Mouse (Mus musculus): ENCODE results near the gene Maats1. TPM values are rescaled to one million over a fixed set of nuclear protein-coding genes. Genes with fewer than 3 reads are reported as not detected.

The Maats1 gene
- polyA plus RNA-seq (2014; fragmentation: Nextera tagmentation; extraction: Ambion mirVana), result 0.15 TPM in 1 of 2 replicates, not detected in the other

GRCm38 (mm10) chr16:38341396-38342324 lies at the start of gene Maats1:
Maats1 (minus strand) TSS chr16:38342143.
- no peaks in the 10 kb centered on the region for H3K36me3 ChIP-seq (ENCODE audit: control insufficient read depth, insufficient read depth, low read length)
- H3K27ac ChIP-seq (replicated peaks in 1 of 2; ENCODE audit: control insufficient read depth in 1 of 2, insufficient read depth in 1 of 2, low read depth in 2 of 2, low read length in 2 of 2), result no peak within 1 kb of the TSS
- H3K9ac ChIP-seq (ENCODE audit: low read length), result peak within 1 kb of the TSS; percentile 59
- H3K4me1 ChIP-seq (ENCODE audit: control insufficient read depth in 2 of 2, insufficient read depth in 2 of 2, low read length in 2 of 2), result peaks cover 3 to 16% of the 10 kb centered on the region in 2 experiments
- ATAC-seq (ENCODE audit: insufficient number of reproducible peaks, insufficient read depth, low FRiP score, low read depth), result peak; percentile 59
- 13% methylated on average over 30 of the region's 30 CpGs for WGBS
- no peaks in the 10 kb centered on the region for H3K27me3 ChIP-seq (ENCODE audit: control insufficient read depth, insufficient read depth, low read length)
- H3K4me2 ChIP-seq (ENCODE audit: low read length), result peak within 1 kb of the TSS; percentile 70
- 0 out of 2 replicates have a peak, but pooled peaks cover 4% of the 10 kb centered on the region for H3K9me3 ChIP-seq (ENCODE audit: control insufficient read depth, low read length)
- H3K4me3 ChIP-seq (ENCODE audit: control insufficient read depth in 1 of 2, insufficient read depth in 1 of 2, low read depth in 1 of 2, low read length in 2 of 2), result peak within 1 kb of the TSS; percentile 32 to 33

- 80% methylated on average over 7 of the region's 7 CpGs for WGBS
- H3K4me1 ChIP-seq (ENCODE audit: control insufficient read depth in 2 of 2, insufficient read depth in 2 of 2, low read length in 2 of 2), result peaks cover 0 to 8% of the 10 kb centered on the region in 2 experiments; a peak in 2 of 4 replicates
Observed at GRCm38 (mm10) chr16:38390322-38390721, 48.4 kb upstream of the Maats1 start.

GRCm38 (mm10) chr16:38389284-38389893 lies 47.4 kb upstream of the Maats1 start:
- Histone ChIP-seq H3K9me3 (ENCODE audit: control insufficient read depth, low read length) (no peaks in the 10 kb centered on the region), H3K4me2 (ENCODE audit: low read length) (no peak overlapping the region), H3K27me3 (ENCODE audit: control insufficient read depth, insufficient read depth, low read length) (no peaks in the 10 kb centered on the region), H3K4me1 (ENCODE audit: control insufficient read depth in 2 of 2, insufficient read depth in 2 of 2, low read length in 2 of 2) (peaks cover 0 to 7% of the 10 kb centered on the region in 2 experiments; a peak in 2 of 4 replicates), H3K36me3 (ENCODE audit: control insufficient read depth, insufficient read depth, low read length) (no peaks in the 10 kb centered on the region), H3K4me3 (ENCODE audit: control insufficient read depth in 1 of 2, insufficient read depth in 1 of 2, low read depth in 1 of 2, low read length in 2 of 2) (no peak overlapping the region), H3K27ac (replicated peaks in 1 of 2; ENCODE audit: control insufficient read depth in 1 of 2, insufficient read depth in 1 of 2, low read depth in 2 of 2, low read length in 2 of 2) (no peak overlapping the region), H3K9ac (ENCODE audit: low read length) (no peak overlapping the region)
- 79% methylated on average over 8 of the region's 8 CpGs for WGBS
- no peak for ATAC-seq (ENCODE audit: insufficient number of reproducible peaks, insufficient read depth, low FRiP score, low read depth)

More at GRCm38 (mm10) chr16:38390322-38390721, 48.4 kb upstream of the Maats1 start:
- no peak overlapping the region for H3K4me3 ChIP-seq (ENCODE audit: control insufficient read depth in 1 of 2, insufficient read depth in 1 of 2, low read depth in 1 of 2, low read length in 2 of 2)
- no peak overlapping the region for H3K27ac ChIP-seq (replicated peaks in 1 of 2; ENCODE audit: control insufficient read depth in 1 of 2, insufficient read depth in 1 of 2, low read depth in 2 of 2, low read length in 2 of 2)
- H3K9ac ChIP-seq (ENCODE audit: low read length), result no peak overlapping the region
- no peak overlapping the region for H3K4me2 ChIP-seq (ENCODE audit: low read length)
- no peak for ATAC-seq (ENCODE audit: insufficient number of reproducible peaks, insufficient read depth, low FRiP score, low read depth)
- H3K36me3 ChIP-seq (ENCODE audit: control insufficient read depth, insufficient read depth, low read length), result no peaks in the 10 kb centered on the region
- H3K27me3 ChIP-seq (ENCODE audit: control insufficient read depth, insufficient read depth, low read length), result no peaks in the 10 kb centered on the region
- H3K9me3 ChIP-seq (ENCODE audit: control insufficient read depth, low read length), result no peaks in the 10 kb centered on the region

GRCm38 (mm10) chr16:38388757-38389156 lies 46.8 kb upstream of the Maats1 start:
- no peak overlapping the region for H3K4me3 ChIP-seq (ENCODE audit: control insufficient read depth in 1 of 2, insufficient read depth in 1 of 2, low read depth in 1 of 2, low read length in 2 of 2)
- no peak overlapping the region for H3K9ac ChIP-seq (ENCODE audit: low read length)
- peaks cover 0 to 7% of the 10 kb centered on the region in 2 experiments; a peak in 2 of 4 replicates for H3K4me1 ChIP-seq (ENCODE audit: control insufficient read depth in 2 of 2, insufficient read depth in 2 of 2, low read length in 2 of 2)
- no peaks in the 10 kb centered on the region for H3K9me3 ChIP-seq (ENCODE audit: control insufficient read depth, low read length)
- H3K27ac ChIP-seq (replicated peaks in 1 of 2; ENCODE audit: control insufficient read depth in 1 of 2, insufficient read depth in 1 of 2, low read depth in 2 of 2, low read length in 2 of 2), result no peak overlapping the region
- no peaks in the 10 kb centered on the region for H3K36me3 ChIP-seq (ENCODE audit: control insufficient read depth, insufficient read depth, low read length)
- ATAC-seq (ENCODE audit: insufficient number of reproducible peaks, insufficient read depth, low FRiP score, low read depth), result no peak
- 75% methylated on average over 6 of the region's 6 CpGs for WGBS
- no peak overlapping the region for H3K4me2 ChIP-seq (ENCODE audit: low read length)
- no peaks in the 10 kb centered on the region for H3K27me3 ChIP-seq (ENCODE audit: control insufficient read depth, insufficient read depth, low read length)

- Histone ChIP-seq H3K4me2 (ENCODE audit: low read length) (no peak overlapping the region), H3K4me3 (ENCODE audit: control insufficient read depth in 1 of 2, insufficient read depth in 1 of 2, low read depth in 1 of 2, low read length in 2 of 2) (no peak overlapping the region), H3K4me1 (ENCODE audit: control insufficient read depth in 2 of 2, insufficient read depth in 2 of 2, low read length in 2 of 2) (peaks cover 0 to 3% of the 10 kb centered on the region in 2 experiments; a peak in 1 of 4 replicates), H3K36me3 (ENCODE audit: control insufficient read depth, insufficient read depth, low read length) (no peaks in the 10 kb centered on the region), H3K9ac (ENCODE audit: low read length) (no peak overlapping the region), H3K9me3 (ENCODE audit: control insufficient read depth, low read length) (no peaks in the 10 kb centered on the region), H3K27me3 (ENCODE audit: control insufficient read depth, insufficient read depth, low read length) (no peaks in the 10 kb centered on the region), H3K27ac (replicated peaks in 1 of 2; ENCODE audit: control insufficient read depth in 1 of 2, insufficient read depth in 1 of 2, low read depth in 2 of 2, low read length in 2 of 2) (no peak overlapping the region)
- 71% methylated on average over 6 of the region's 6 CpGs for WGBS
- no peak for ATAC-seq (ENCODE audit: insufficient number of reproducible peaks, insufficient read depth, low FRiP score, low read depth)
Observed at GRCm38 (mm10) chr16:38387389-38387788, 45.4 kb upstream of the Maats1 start.

- Histone ChIP-seq H3K4me1 (ENCODE audit: control insufficient read depth in 2 of 2, insufficient read depth in 2 of 2, low read length in 2 of 2) (no peaks in the 10 kb centered on the region), H3K36me3 (ENCODE audit: control insufficient read depth, insufficient read depth, low read length) (no peaks in the 10 kb centered on the region), H3K27ac (replicated peaks in 1 of 2; ENCODE audit: control insufficient read depth in 1 of 2, insufficient read depth in 1 of 2, low read depth in 2 of 2, low read length in 2 of 2) (no peak overlapping the region), H3K9me3 (ENCODE audit: control insufficient read depth, low read length) (no peaks in the 10 kb centered on the region), H3K27me3 (ENCODE audit: control insufficient read depth, insufficient read depth, low read length) (no peaks in the 10 kb centered on the region), H3K9ac (ENCODE audit: low read length) (no peak overlapping the region), H3K4me2 (ENCODE audit: low read length) (no peak overlapping the region), H3K4me3 (ENCODE audit: control insufficient read depth in 1 of 2, insufficient read depth in 1 of 2, low read depth in 1 of 2, low read length in 2 of 2) (no peak overlapping the region)
- WGBS, result 89% methylated on average over 4 of the region's 4 CpGs
- ATAC-seq (ENCODE audit: insufficient number of reproducible peaks, insufficient read depth, low FRiP score, low read depth), result no peak
Observed at GRCm38 (mm10) chr16:38385700-38386099, 43.8 kb upstream of the Maats1 start.

- Histone ChIP-seq H3K27ac (replicated peaks in 1 of 2; ENCODE audit: control insufficient read depth in 1 of 2, insufficient read depth in 1 of 2, low read depth in 2 of 2, low read length in 2 of 2) (no peak overlapping the region), H3K4me2 (ENCODE audit: low read length) (no peak overlapping the region), H3K9me3 (ENCODE audit: control insufficient read depth, low read length) (no peaks in the 10 kb centered on the region), H3K36me3 (ENCODE audit: control insufficient read depth, insufficient read depth, low read length) (no peaks in the 10 kb centered on the region), H3K4me1 (ENCODE audit: control insufficient read depth in 2 of 2, insufficient read depth in 2 of 2, low read length in 2 of 2) (no peaks in the 10 kb centered on the region), H3K9ac (ENCODE audit: low read length) (no peak overlapping the region), H3K4me3 (ENCODE audit: control insufficient read depth in 1 of 2, insufficient read depth in 1 of 2, low read depth in 1 of 2, low read length in 2 of 2) (no peak overlapping the region), H3K27me3 (ENCODE audit: control insufficient read depth, insufficient read depth, low read length) (no peaks in the 10 kb centered on the region)
- ATAC-seq (ENCODE audit: insufficient number of reproducible peaks, insufficient read depth, low FRiP score, low read depth), result no peak
- WGBS, result 81% methylated on average over 6 of the region's 6 CpGs
Observed at GRCm38 (mm10) chr16:38385184-38385634, 43.3 kb upstream of the Maats1 start.

All from heart, embryonic 14.5 days (tissue).